Mouse (Mus musculus): ENCODE data around the gene Eipr1. TPM values are rescaled to one million over a fixed set of nuclear protein-coding genes. Genes with fewer than 3 reads are reported as not detected.

Gene Eipr1
- polyA plus RNA-seq, 1 experiment = 18.4 TPM

- TF ChIP-seq POLR2A (IDR thresholded peaks at IDR 0.05; ENCODE audit: insufficient read depth, low read length) (no peak), EP300 (IDR thresholded peaks at IDR 0.05; ENCODE audit: insufficient read depth, low read depth, low read length) (no peak), CTCF (IDR thresholded peaks at IDR 0.05; ENCODE audit: low read depth, low read length) (no peak)
These were observed 79.6 kb downstream of the Eipr1 start for GRCm38 (mm10) chr12:28831066-28831733.

GRCm38 (mm10) chr12:28834266-28834665 is 82.7 kb downstream of the Eipr1 start:
- Histone ChIP-seq H3K4me1 (ENCODE audit: control insufficient read depth, insufficient read depth, low read length) (no peaks in the 10 kb centered on the region), H3K9ac (ENCODE audit: low read depth, poor library complexity, severe bottlenecking) (no peak overlapping the region), H3K27me3 (ENCODE audit: control insufficient read depth, insufficient read depth, low read length, poor library complexity, severe bottlenecking) (no peaks in the 10 kb centered on the region), H3K4me3 (ENCODE audit: low read depth, low read length) (no peak overlapping the region), H3K9me3 (replicated peaks; ENCODE audit: control insufficient read depth, insufficient read depth, low read length, poor library complexity, severe bottlenecking) (no peaks in the 10 kb centered on the region), H3K36me3 (ENCODE audit: control insufficient read depth, insufficient read depth, low read length, poor library complexity, severe bottlenecking) (no peaks in the 10 kb centered on the region), H3K27ac (ENCODE audit: insufficient read depth, low read length) (no peak overlapping the region)
- no peak for TF ChIP-seq CTCF (IDR thresholded peaks at IDR 0.05; ENCODE audit: low read depth, low read length)
- TF ChIP-seq POLR2A (IDR thresholded peaks at IDR 0.05; ENCODE audit: insufficient read depth, low read length) = no peak
- TF ChIP-seq EP300 (IDR thresholded peaks at IDR 0.05; ENCODE audit: insufficient read depth, low read depth, low read length) = no peak

More at GRCm38 (mm10) chr12:28831066-28831733, 79.6 kb downstream of the Eipr1 start:
- Histone ChIP-seq H3K27me3 (ENCODE audit: control insufficient read depth, insufficient read depth, low read length, poor library complexity, severe bottlenecking) (no peaks in the 10 kb centered on the region), H3K36me3 (ENCODE audit: control insufficient read depth, insufficient read depth, low read length, poor library complexity, severe bottlenecking) (no peaks in the 10 kb centered on the region), H3K27ac (ENCODE audit: insufficient read depth, low read length) (no peak overlapping the region), H3K4me3 (ENCODE audit: low read depth, low read length) (no peak overlapping the region), H3K4me1 (ENCODE audit: control insufficient read depth, insufficient read depth, low read length) (no peaks in the 10 kb centered on the region), H3K9ac (ENCODE audit: low read depth, poor library complexity, severe bottlenecking) (no peak overlapping the region), H3K9me3 (replicated peaks; ENCODE audit: control insufficient read depth, insufficient read depth, low read length, poor library complexity, severe bottlenecking) (no peaks in the 10 kb centered on the region)

GRCm38 (mm10) chr12:28835683-28836082 is 84.1 kb downstream of the Eipr1 start:
- H3K4me3 ChIP-seq (ENCODE audit: low read depth, low read length) = no peak overlapping the region
- no peak for TF ChIP-seq EP300 (IDR thresholded peaks at IDR 0.05; ENCODE audit: insufficient read depth, low read depth, low read length)
- TF ChIP-seq POLR2A (IDR thresholded peaks at IDR 0.05; ENCODE audit: insufficient read depth, low read length) = no peak
- no peak for TF ChIP-seq CTCF (IDR thresholded peaks at IDR 0.05; ENCODE audit: low read depth, low read length)
- no peak overlapping the region for H3K9ac ChIP-seq (ENCODE audit: low read depth, poor library complexity, severe bottlenecking)
- no peak overlapping the region for H3K27ac ChIP-seq (ENCODE audit: insufficient read depth, low read length)
- H3K36me3 ChIP-seq (ENCODE audit: control insufficient read depth, insufficient read depth, low read length, poor library complexity, severe bottlenecking) = no peaks in the 10 kb centered on the region
- H3K27me3 ChIP-seq (ENCODE audit: control insufficient read depth, insufficient read depth, low read length, poor library complexity, severe bottlenecking) = no peaks in the 10 kb centered on the region
- no peaks in the 10 kb centered on the region for H3K9me3 ChIP-seq (replicated peaks; ENCODE audit: control insufficient read depth, insufficient read depth, low read length, poor library complexity, severe bottlenecking)
- no peaks in the 10 kb centered on the region for H3K4me1 ChIP-seq (ENCODE audit: control insufficient read depth, insufficient read depth, low read length)

GRCm38 (mm10) chr12:28838268-28838667 is 86.7 kb downstream of the Eipr1 start:
- H3K4me3 ChIP-seq (ENCODE audit: low read depth, low read length) = no peak overlapping the region
- H3K36me3 ChIP-seq (ENCODE audit: control insufficient read depth, insufficient read depth, low read length, poor library complexity, severe bottlenecking) = no peaks in the 10 kb centered on the region
- H3K9me3 ChIP-seq (replicated peaks; ENCODE audit: control insufficient read depth, insufficient read depth, low read length, poor library complexity, severe bottlenecking) = peaks cover 9% of the 10 kb centered on the region
- H3K27me3 ChIP-seq (ENCODE audit: control insufficient read depth, insufficient read depth, low read length, poor library complexity, severe bottlenecking) = no peaks in the 10 kb centered on the region
- H3K9ac ChIP-seq (ENCODE audit: low read depth, poor library complexity, severe bottlenecking) = no peak overlapping the region
- H3K27ac ChIP-seq (ENCODE audit: insufficient read depth, low read length) = no peak overlapping the region
- no peak for TF ChIP-seq CTCF (IDR thresholded peaks at IDR 0.05; ENCODE audit: low read depth, low read length)
- no peak for TF ChIP-seq POLR2A (IDR thresholded peaks at IDR 0.05; ENCODE audit: insufficient read depth, low read length)
- no peak for TF ChIP-seq EP300 (IDR thresholded peaks at IDR 0.05; ENCODE audit: insufficient read depth, low read depth, low read length)
- H3K4me1 ChIP-seq (ENCODE audit: control insufficient read depth, insufficient read depth, low read length) = no peaks in the 10 kb centered on the region

GRCm38 (mm10) chr12:28838971-28839370 is 87.4 kb downstream of the Eipr1 start:
- Histone ChIP-seq H3K27me3 (ENCODE audit: control insufficient read depth, insufficient read depth, low read length, poor library complexity, severe bottlenecking) (no peaks in the 10 kb centered on the region), H3K4me3 (ENCODE audit: low read depth, low read length) (no peak overlapping the region), H3K27ac (ENCODE audit: insufficient read depth, low read length) (no peak overlapping the region), H3K9me3 (replicated peaks; ENCODE audit: control insufficient read depth, insufficient read depth, low read length, poor library complexity, severe bottlenecking) (peaks cover 10% of the 10 kb centered on the region), H3K4me1 (ENCODE audit: control insufficient read depth, insufficient read depth, low read length) (no peaks in the 10 kb centered on the region), H3K36me3 (ENCODE audit: control insufficient read depth, insufficient read depth, low read length, poor library complexity, severe bottlenecking) (no peaks in the 10 kb centered on the region), H3K9ac (ENCODE audit: low read depth, poor library complexity, severe bottlenecking) (no peak overlapping the region)
- TF ChIP-seq EP300 (IDR thresholded peaks at IDR 0.05; ENCODE audit: insufficient read depth, low read depth, low read length) (no peak), POLR2A (IDR thresholded peaks at IDR 0.05; ENCODE audit: insufficient read depth, low read length) (no peak), CTCF (IDR thresholded peaks at IDR 0.05; ENCODE audit: low read depth, low read length) (no peak)

- TF ChIP-seq CTCF (IDR thresholded peaks at IDR 0.05; ENCODE audit: low read depth, low read length) (no peak), EP300 (IDR thresholded peaks at IDR 0.05; ENCODE audit: insufficient read depth, low read depth, low read length) (no peak), POLR2A (IDR thresholded peaks at IDR 0.05; ENCODE audit: insufficient read depth, low read length) (no peak)
- Histone ChIP-seq H3K27me3 (ENCODE audit: control insufficient read depth, insufficient read depth, low read length, poor library complexity, severe bottlenecking) (no peaks in the 10 kb centered on the region), H3K9me3 (replicated peaks; ENCODE audit: control insufficient read depth, insufficient read depth, low read length, poor library complexity, severe bottlenecking) (peaks cover 15% of the 10 kb centered on the region), H3K4me1 (ENCODE audit: control insufficient read depth, insufficient read depth, low read length) (no peaks in the 10 kb centered on the region), H3K4me3 (ENCODE audit: low read depth, low read length) (no peak overlapping the region), H3K36me3 (ENCODE audit: control insufficient read depth, insufficient read depth, low read length, poor library complexity, severe bottlenecking) (no peaks in the 10 kb centered on the region), H3K9ac (ENCODE audit: low read depth, poor library complexity, severe bottlenecking) (no peak overlapping the region), H3K27ac (ENCODE audit: insufficient read depth, low read length) (no peak overlapping the region)
These were observed 89.6 kb downstream of the Eipr1 start for GRCm38 (mm10) chr12:28841179-28841698.

Data from ES-Bruce4 (cell line).